Mouse (Mus musculus): ENCODE results near the gene Dnajc11. TPM values are rescaled to one million over a fixed set of nuclear protein-coding genes. Genes with fewer than 3 reads are reported as not detected.
A peak's percentile ranks its signal among the peaks of the same experiment; 100 is the strongest.

Dnajc11 gene
- polyA plus RNA-seq, 1 experiment from 2014 or later = 29.2 TPM

- Histone ChIP-seq H3K27ac (ENCODE audit: low read depth) (no peak overlapping the region), H3K9ac (replicated peaks) (no peak overlapping the region), H3K4me2 (ENCODE audit: low read depth, low read length) (0 out of 2 replicates have a peak overlapping the region, but pooled peaks have one; percentile 4), H3K36me3 (replicated peaks; ENCODE audit: insufficient read depth, low read length) (peaks cover 35% of the 10 kb centered on the region), H3K4me3 (ENCODE audit: low read depth, low read length) (no peak overlapping the region), H3K27me3 (ENCODE audit: insufficient read depth, low read length) (no peaks in the 10 kb centered on the region), H3K9me3 (ENCODE audit: low read length) (no peaks in the 10 kb centered on the region), H3K4me1 (ENCODE audit: insufficient read depth) (peaks cover 31% of the 10 kb centered on the region)
- DNase-seq (no peak), ATAC-seq (no peak)
- WGBS (ENCODE audit: insufficient replicate concordance) = 89% methylated on average over 11 of the region's 11 CpGs
- TF ChIP-seq CTCF (IDR thresholded peaks at IDR 0.05; ENCODE audit: low read depth) = no peak
- TF ChIP-seq EP300 (IDR thresholded peaks at IDR 0.05; ENCODE audit: low read depth) = no peak
Measured at GRCm38 (mm10) chr4:152024525-152024924, 91.0 kb downstream of the Dnajc11 start.

DNA sequence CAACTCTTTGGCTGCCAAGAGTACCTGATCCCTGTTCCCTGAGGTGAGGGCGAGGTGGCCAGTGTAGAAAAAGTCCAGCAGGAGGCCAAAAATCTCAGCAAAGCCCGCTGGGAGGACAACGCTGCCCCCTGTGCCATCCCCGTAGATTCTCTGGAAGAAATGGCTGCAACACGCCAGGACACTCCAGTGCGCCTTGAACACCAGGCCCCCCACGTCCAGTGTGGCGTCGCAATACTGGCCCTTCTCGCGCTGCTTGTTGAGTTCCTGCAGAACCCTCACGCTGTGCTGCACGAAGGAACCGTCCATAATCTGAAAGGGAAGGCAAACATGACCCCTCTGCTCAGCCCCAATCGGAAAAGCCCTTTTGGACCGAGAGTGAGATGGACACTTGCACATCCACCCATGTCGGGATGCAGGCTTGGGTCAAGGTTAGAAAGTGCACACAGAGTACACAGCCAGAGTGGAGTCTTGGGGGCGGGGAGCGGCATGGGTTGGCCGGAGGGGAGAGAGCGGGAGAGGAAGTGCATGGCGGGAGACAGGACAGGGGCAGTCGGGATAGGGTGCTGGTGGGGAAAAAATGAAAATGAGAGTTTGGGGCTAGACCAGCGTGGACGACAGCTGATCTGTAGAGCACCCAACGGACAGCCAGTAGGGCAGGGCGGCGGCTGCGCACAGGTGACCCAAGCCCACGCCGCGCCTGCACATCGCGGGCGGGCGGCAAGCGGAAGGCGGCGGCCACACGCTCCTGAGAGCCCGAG, 93.4 kb downstream of the Dnajc11 start:
- Histone ChIP-seq H3K36me3 (replicated peaks; ENCODE audit: insufficient read depth, low read length) (peaks cover 12% of the 10 kb centered on the region), H3K9me3 (ENCODE audit: low read length) (no peaks in the 10 kb centered on the region), H3K4me1 (ENCODE audit: insufficient read depth) (peaks cover 31% of the 10 kb centered on the region), H3K27me3 (ENCODE audit: insufficient read depth, low read length) (no peaks in the 10 kb centered on the region), H3K9ac (replicated peaks) (peak overlapping the region; percentile 75), H3K4me2 (ENCODE audit: low read depth, low read length) (peak overlapping the region; percentile 98), H3K4me3 (ENCODE audit: low read depth, low read length) (peak overlapping the region; percentile 61), H3K27ac (ENCODE audit: low read depth) (peak overlapping the region; percentile 87)
- WGBS (ENCODE audit: insufficient replicate concordance) = 3% methylated on average over 35 of the region's 41 CpGs
- TF ChIP-seq EP300 (IDR thresholded peaks at IDR 0.05; ENCODE audit: low read depth) = no peak
- TF ChIP-seq CTCF (IDR thresholded peaks at IDR 0.05; ENCODE audit: low read depth) = peak; percentile 19; the same call in 1 of the 2 replicates
- ATAC-seq (peak; percentile 75), DNase-seq (peak; percentile 77)

- DNase-seq (peak; percentile 97), ATAC-seq (peak; percentile 96)
- peak within 1 kb of the TSS; percentile 87 for H3K27ac ChIP-seq (ENCODE audit: low read depth)
- H3K36me3 ChIP-seq (replicated peaks; ENCODE audit: insufficient read depth, low read length) = peaks cover 9% of the 10 kb centered on the region; the same call in 1 of the 2 replicates
- H3K4me2 ChIP-seq (ENCODE audit: low read depth, low read length) = peak within 1 kb of the TSS; percentile 98
- 5% methylated on average over 29 of the region's 35 CpGs for WGBS (ENCODE audit: insufficient replicate concordance)
- no peaks in the 10 kb centered on the region for H3K9me3 ChIP-seq (ENCODE audit: low read length)
- peaks cover 31% of the 10 kb centered on the region for H3K4me1 ChIP-seq (ENCODE audit: insufficient read depth)
- no peak for TF ChIP-seq CTCF (IDR thresholded peaks at IDR 0.05; ENCODE audit: low read depth)
- TF ChIP-seq EP300 (IDR thresholded peaks at IDR 0.05; ENCODE audit: low read depth) = no peak
- no peaks in the 10 kb centered on the region for H3K27me3 ChIP-seq (ENCODE audit: insufficient read depth, low read length)
- peak within 1 kb of the TSS; percentile 61 for H3K4me3 ChIP-seq (ENCODE audit: low read depth, low read length)
- H3K9ac ChIP-seq (replicated peaks) = peak within 1 kb of the TSS; percentile 75
Measured at GRCm38 (mm10) chr4:152027524-152027923, 94.0 kb downstream of the Dnajc11 start, which contains the start of gene Zbtb48. Gene Zbtb48, minus strand, starts transcription at chr4:152027671.

DNA sequence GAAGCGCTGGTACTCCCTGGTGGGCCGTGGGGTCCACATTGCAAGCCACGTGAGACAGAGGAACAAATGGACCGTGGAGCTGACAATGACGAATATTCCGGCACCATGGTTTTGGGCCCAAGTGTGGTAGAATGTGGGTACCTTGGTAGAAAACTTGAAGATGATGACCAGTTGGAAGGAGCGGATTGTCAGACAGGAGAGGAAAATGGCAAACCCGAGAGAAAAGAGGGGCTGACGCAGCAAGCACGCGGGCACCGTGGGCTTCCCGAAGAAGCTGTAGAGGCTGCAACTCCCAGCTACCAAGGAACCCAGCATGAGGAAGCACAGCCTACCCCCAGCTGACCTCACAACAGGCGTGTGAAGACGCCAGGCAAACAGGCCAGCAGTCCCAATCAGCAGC, 95.0 kb downstream of the Dnajc11 start:
- ATAC-seq = no peak
- no peak for DNase-seq
- 72% methylated on average over 15 of the region's 15 CpGs for WGBS (ENCODE audit: insufficient replicate concordance)
- no peak for TF ChIP-seq CTCF (IDR thresholded peaks at IDR 0.05; ENCODE audit: low read depth)
- no peak for TF ChIP-seq EP300 (IDR thresholded peaks at IDR 0.05; ENCODE audit: low read depth)
- Histone ChIP-seq H3K27ac (ENCODE audit: low read depth) (no peak overlapping the region), H3K36me3 (replicated peaks; ENCODE audit: insufficient read depth, low read length) (0 out of 2 replicates have a peak, but pooled peaks cover 5% of the 10 kb centered on the region), H3K4me3 (ENCODE audit: low read depth, low read length) (peak overlapping the region; percentile 61; the same call in 1 of the 2 replicates), H3K27me3 (ENCODE audit: insufficient read depth, low read length) (no peaks in the 10 kb centered on the region), H3K4me2 (ENCODE audit: low read depth, low read length) (peak overlapping the region; percentile 98), H3K4me1 (ENCODE audit: insufficient read depth) (peaks cover 31% of the 10 kb centered on the region), H3K9me3 (ENCODE audit: low read length) (no peaks in the 10 kb centered on the region), H3K9ac (replicated peaks) (no peak overlapping the region)

- Histone ChIP-seq H3K4me1 (ENCODE audit: insufficient read depth) (peaks cover 31% of the 10 kb centered on the region), H3K9me3 (ENCODE audit: low read length) (no peaks in the 10 kb centered on the region), H3K9ac (replicated peaks) (no peak overlapping the region), H3K27ac (ENCODE audit: low read depth) (no peak overlapping the region), H3K27me3 (ENCODE audit: insufficient read depth, low read length) (no peaks in the 10 kb centered on the region), H3K4me3 (ENCODE audit: low read depth, low read length) (no peak overlapping the region), H3K36me3 (replicated peaks; ENCODE audit: insufficient read depth, low read length) (0 out of 2 replicates have a peak, but pooled peaks cover 5% of the 10 kb centered on the region), H3K4me2 (ENCODE audit: low read depth, low read length) (no peak overlapping the region)
- ATAC-seq (no peak), DNase-seq (no peak)
- TF ChIP-seq CTCF (IDR thresholded peaks at IDR 0.05; ENCODE audit: low read depth) = peak; percentile 65
- TF ChIP-seq EP300 (IDR thresholded peaks at IDR 0.05; ENCODE audit: low read depth) = no peak
- WGBS (ENCODE audit: insufficient replicate concordance) = 36% methylated on average over 5 of the region's 5 CpGs
Measured at GRCm38 (mm10) chr4:152029087-152029486, 95.6 kb downstream of the Dnajc11 start.

DNA sequence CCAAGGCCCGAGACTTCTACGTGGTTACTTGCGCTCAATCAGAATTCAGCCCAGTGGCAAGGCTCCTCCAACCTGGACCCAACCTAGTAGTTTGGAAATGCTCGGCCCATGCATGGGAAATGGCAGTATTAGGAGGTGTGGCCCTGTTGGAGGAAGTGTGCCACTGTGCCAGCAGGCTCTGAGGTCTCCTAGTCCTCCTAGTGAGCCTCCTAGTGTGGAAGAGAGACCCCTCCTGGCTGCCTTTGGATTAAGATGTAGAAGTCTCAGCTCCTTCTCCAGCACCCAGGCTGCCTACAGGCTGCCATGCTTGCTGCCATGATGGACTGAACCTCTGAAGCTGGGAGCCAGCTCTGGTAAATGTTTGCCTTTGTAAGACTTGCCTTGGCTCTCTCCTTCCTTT, 96.5 kb downstream of the Dnajc11 start:
- H3K9me3 ChIP-seq (ENCODE audit: low read length) = no peaks in the 10 kb centered on the region
- no peak overlapping the region for H3K4me2 ChIP-seq (ENCODE audit: low read depth, low read length)
- no peak overlapping the region for H3K4me3 ChIP-seq (ENCODE audit: low read depth, low read length)
- peaks cover 30% of the 10 kb centered on the region for H3K4me1 ChIP-seq (ENCODE audit: insufficient read depth)
- no peak overlapping the region for H3K9ac ChIP-seq (replicated peaks)
- no peaks in the 10 kb centered on the region for H3K36me3 ChIP-seq (replicated peaks; ENCODE audit: insufficient read depth, low read length)
- ATAC-seq = no peak
- H3K27ac ChIP-seq (ENCODE audit: low read depth) = no peak overlapping the region
- 79% methylated on average over 4 of the region's 4 CpGs for WGBS (ENCODE audit: insufficient replicate concordance)
- DNase-seq = no peak
- no peaks in the 10 kb centered on the region for H3K27me3 ChIP-seq (ENCODE audit: insufficient read depth, low read length)
- TF ChIP-seq EP300 (IDR thresholded peaks at IDR 0.05; ENCODE audit: low read depth) (no peak), CTCF (IDR thresholded peaks at IDR 0.05; ENCODE audit: low read depth) (peak; percentile 37)

Other genes starting within 250 kb of the Dnajc11 start
- gene Camta1, start 71.8 kb upstream of the Dnajc11 start, polyA plus RNA-seq (2015; fragmentation: Nextera tagmentation; extraction: Ambion mirVana) = 47.9 and 48.3 TPM in 2 replicates
- gene Thap3, start 55.3 kb downstream of the Dnajc11 start, polyA plus RNA-seq (2015; fragmentation: Nextera tagmentation; extraction: Ambion mirVana) = 5.7 and 6.8 TPM in 2 replicates
- 3.6 and 4.1 TPM in 2 replicates for gene Phf13, start 62.6 kb downstream of the Dnajc11 start, polyA plus RNA-seq (2015; fragmentation: Nextera tagmentation; extraction: Ambion mirVana)
- gene Klhl21, start 75.1 kb downstream of the Dnajc11 start, polyA plus RNA-seq (2015; fragmentation: Nextera tagmentation; extraction: Ambion mirVana) = 4.2 TPM in 2 replicates
- 7.4 and 8.5 TPM in 2 replicates for gene Zbtb48, start 94.0 kb downstream of the Dnajc11 start, polyA plus RNA-seq (2015; fragmentation: Nextera tagmentation; extraction: Ambion mirVana)
- gene Tas1r1, start 104.9 kb downstream of the Dnajc11 start, polyA plus RNA-seq (2015; fragmentation: Nextera tagmentation; extraction: Ambion mirVana) = 0.07 TPM in 2 replicates
- gene Nol9, start 105.6 kb downstream of the Dnajc11 start, polyA plus RNA-seq (2015; fragmentation: Nextera tagmentation; extraction: Ambion mirVana) = 8.0 and 8.5 TPM in 2 replicates
- gene Plekhg5, start 138.8 kb downstream of the Dnajc11 start, polyA plus RNA-seq (2015; fragmentation: Nextera tagmentation; extraction: Ambion mirVana) = 1.8 and 2.1 TPM in 2 replicates
- 0.15 TPM in 1 of 2 replicates, not detected in the other for gene Tnfrsf25, start 182.2 kb downstream of the Dnajc11 start, polyA plus RNA-seq (2015; fragmentation: Nextera tagmentation; extraction: Ambion mirVana)
- 1.8 and 2.2 TPM in 2 replicates for gene Espn, start 218.7 kb downstream of the Dnajc11 start, polyA plus RNA-seq (2015; fragmentation: Nextera tagmentation; extraction: Ambion mirVana)
- gene Hes2, start 225.2 kb downstream of the Dnajc11 start, polyA plus RNA-seq (2015; fragmentation: Nextera tagmentation; extraction: Ambion mirVana) = not detected in 2 replicates
- 10.7 and 12.0 TPM in 2 replicates for gene Acot7, start 244.4 kb downstream of the Dnajc11 start, polyA plus RNA-seq (2015; fragmentation: Nextera tagmentation; extraction: Ambion mirVana)

All from liver, postnatal 0 days (tissue).